Mouse (Mus musculus) olfactory bulb, adult 2 months (tissue): Measurements from ENCODE around the gene Igf1r.

ENCODE experiments used
- CTCF ChIP-seq: fragments of 200-500 bp; IDR thresholded peaks from 2 replicates; pipeline ENCODE4 v1.5.1; 2012; ENCODE audit warnings: low read depth, mild to moderate bottlenecking, low read length, moderate library complexity; ENCODE audit not compliant: insufficient read depth
- POLR2A ChIP-seq: fragments of 200-500 bp; IDR thresholded peaks from 2 replicates; pipeline ENCODE4 v1.6.1; 2012; ENCODE audit warnings: mild to moderate bottlenecking, low read depth, low read length, moderate library complexity; ENCODE audit not compliant: insufficient read depth

GRCm38 (mm10) chr7:68006074-68006473 is 53.4 kb downstream of the Igf1r start:
- no peak for TF ChIP-seq CTCF
- no peak for TF ChIP-seq POLR2A
